ENCODE assay signal across 15 mouse cellular contexts in genomic region chr6:61252912-61253311, GRCm38 (mm10).
"Had no signal": no experiment of that assay in that cellular context is flagged by ENCODE, and none has a peak within 500 bp of the region (broad histone marks: within the 10 kb centered on the region; RNA-seq: fewer than 3 reads in every experiment).

No protein-coding gene starts in this region.

- H3K4me3 ChIP-seq: neural tube, embryonic 15.5 days; stomach, embryonic 15.5 days had no signal

- H3K27me3 ChIP-seq: neural tube, embryonic 15.5 days; stomach, embryonic 15.5 days had no signal

- H3K4me2 ChIP-seq: neural tube, embryonic 15.5 days; stomach, embryonic 15.5 days had no signal

- H3K27ac ChIP-seq: neural tube, embryonic 15.5 days; stomach, embryonic 15.5 days; stomach, postnatal 0 days had no signal

- H3K36me3 ChIP-seq: neural tube, embryonic 15.5 days; stomach, embryonic 15.5 days had no signal

- DNase-seq: retina, postnatal 1 day; right cerebral cortex, adult 18-20 months; right cerebral cortex, postnatal 14 days; right cerebral cortex, postnatal 25 days; right cerebral cortex, postnatal 4 days; spleen, adult 18-20 months; thymus, adult 18-20 months; thymus, adult 2 months; thymus, postnatal 14 days; thymus, postnatal 25 days; thymus, postnatal 36 days; thymus, postnatal 4 days had no signal

- H3K9ac ChIP-seq: neural tube, embryonic 15.5 days; stomach, embryonic 15.5 days had no signal

- H3K4me1 ChIP-seq: stomach, embryonic 15.5 days had no signal

- H3K9me3 ChIP-seq: neural tube, embryonic 15.5 days; stomach, embryonic 15.5 days had no signal
